Mouse (Mus musculus): ENCODE measurements around the gene Gm20741.

Gene Gm20741
- long read RNA-seq, experiment 1 = 0 reads
- long read RNA-seq, experiment 2 = 0 reads

- intact Hi-C loops (cut with DNase I) = no loop called here
Measured at GRCm38 (mm10) chr16:88811827-88812226, at the start of gene Gm20741. Gene Gm20741, minus strand, starts transcription at chr16:88812220.

- intact Hi-C loops (cut with DNase I) = no loop called here
Measured at GRCm38 (mm10) chr16:88851450-88851849, 39.4 kb upstream of the Gm20741 start.

- intact Hi-C loops (cut with DNase I) = no loop called here
Measured at GRCm38 (mm10) chr16:88848558-88848957, 36.5 kb upstream of the Gm20741 start.

- intact Hi-C loops (cut with DNase I) = no loop called here
Measured at GRCm38 (mm10) chr16:88847363-88847762, 35.3 kb upstream of the Gm20741 start.

GRCm38 (mm10) chr16:88826978-88827377, 15.0 kb upstream of the Gm20741 start:
- intact Hi-C loops (cut with DNase I) = loop anchor here (10.0 kb wide), 1 partner anchor 452 kb away; no protein-coding TSS in a partner anchor

- intact Hi-C loops (cut with DNase I) = loop anchor here (10.0 kb wide), 1 partner anchor 451 kb away; no protein-coding TSS in a partner anchor
Measured at GRCm38 (mm10) chr16:88826095-88826652, 14.2 kb upstream of the Gm20741 start, which contains the start of gene Krtap14. Gene Krtap14, minus strand, starts transcription at chr16:88826145.

GRCm38 (mm10) chr16:88823736-88824135, 11.7 kb upstream of the Gm20741 start:
- intact Hi-C loops (cut with DNase I) = loop anchor here (10.0 kb wide), 1 partner anchor 449 kb away; no protein-coding TSS in a partner anchor

- intact Hi-C loops (cut with DNase I) = loop anchor here (10.0 kb wide), 1 partner anchor 445 kb away; no protein-coding TSS in a partner anchor
Measured at GRCm38 (mm10) chr16:88820066-88820465, 8.0 kb upstream of the Gm20741 start, which contains the start of gene Krtap15. Gene Krtap15, plus strand, starts transcription at chr16:88820215.

- intact Hi-C loops (cut with DNase I) = no loop called here
Measured at GRCm38 (mm10) chr16:88786786-88787185, 25.2 kb downstream of the Gm20741 start.

GRCm38 (mm10) chr16:88777596-88777995, 34.4 kb downstream of the Gm20741 start, which contains the start of gene Gm5965:
Gene Gm5965, plus strand, starts transcription at chr16:88777896.
- intact Hi-C loops (cut with DNase I) = no loop called here

- intact Hi-C loops (cut with DNase I) = no loop called here
Measured at GRCm38 (mm10) chr16:88774106-88774505, 37.9 kb downstream of the Gm20741 start, which contains the start of gene 2310057N15Rik. Gene 2310057N15Rik, minus strand, starts transcription at chr16:88774206.
